Mouse (Mus musculus) spleen, adult 18-20 months (tissue): ENCODE measurements around the gene Zhx3.
A peak's percentile ranks its signal among the peaks of the same experiment; 100 is the strongest.

Experiments
- DNase-seq, 2 experiments: peaks; one replicate each; pipeline ENCODE4 v3.0.0; 2022; ENCODE audit warnings: mixed read lengths in 2 of 2

Zhx3 gene

GRCm38 (mm10) chr2:160881462-160882101 lies 8.8 kb upstream of the Zhx3 start:
- no peak for DNase-seq

GRCm38 (mm10) chr2:160880453-160881195 lies 7.8 kb upstream of the Zhx3 start, which contains the start of gene Lpin3:
Gene Lpin3, plus strand, starts transcription at chr2:160880670.
- no peak for DNase-seq

GRCm38 (mm10) chr2:160876115-160876514 lies 3.3 kb upstream of the Zhx3 start:
- DNase-seq, result no peak

DNA sequence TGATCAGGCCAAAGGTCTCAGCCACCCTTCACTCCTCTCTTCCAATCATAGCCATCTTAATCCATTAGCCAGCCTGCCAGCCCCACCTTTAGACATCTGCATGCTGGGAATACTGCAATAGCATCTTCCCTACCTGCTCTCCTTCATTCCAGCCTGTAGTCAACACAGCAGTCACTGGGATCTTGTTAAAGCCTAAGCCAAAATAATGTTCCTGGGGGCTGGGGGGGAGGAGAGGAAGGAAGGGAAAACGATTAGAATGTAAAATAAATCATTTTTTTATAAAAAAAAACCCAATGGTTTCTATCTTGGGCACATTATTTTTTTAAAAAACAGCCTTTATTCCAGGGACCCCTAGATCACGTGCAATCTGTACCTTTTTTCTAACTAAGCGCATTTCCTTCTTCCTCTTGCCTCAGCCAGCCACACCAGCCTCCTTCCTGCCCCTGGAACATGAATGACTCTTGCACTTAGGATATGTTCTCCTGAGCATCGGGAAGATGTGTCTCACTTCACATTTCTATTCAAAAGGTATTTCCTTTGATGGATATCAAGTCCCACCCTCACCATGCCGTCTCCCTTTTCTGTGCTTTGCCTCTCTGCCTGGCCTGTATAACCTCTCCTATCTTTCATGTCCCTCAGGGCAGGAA lies 1.6 kb upstream of the Zhx3 start:
- DNase-seq, result no peak

DNA sequence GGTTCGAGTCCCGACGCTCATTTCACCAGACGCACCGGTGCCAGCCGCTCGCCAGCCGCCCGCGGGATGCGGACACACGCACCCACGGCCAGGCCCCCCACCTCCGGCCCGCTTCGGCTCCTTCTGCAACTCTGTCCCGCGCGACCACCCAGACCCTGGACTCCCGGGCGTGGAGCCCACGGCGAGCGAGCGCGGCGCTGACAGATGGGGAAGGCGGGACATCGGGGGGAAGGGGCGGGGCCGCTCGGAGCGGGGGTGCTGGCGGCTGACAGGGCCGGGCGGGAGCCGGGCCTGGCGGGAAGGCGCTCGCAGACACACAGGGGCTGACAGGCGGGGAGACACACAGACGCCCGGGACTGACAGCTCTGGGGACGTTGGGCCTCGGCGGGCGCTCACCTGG lies 403 bp downstream of the Zhx3 start:
- DNase-seq, result peak; percentile 52 to 73

GRCm38 (mm10) chr2:160871310-160871709 lies 1.5 kb downstream of the Zhx3 start:
- no peak for DNase-seq

GRCm38 (mm10) chr2:160869446-160869845 lies 3.4 kb downstream of the Zhx3 start:
- no peak for DNase-seq

DNA sequence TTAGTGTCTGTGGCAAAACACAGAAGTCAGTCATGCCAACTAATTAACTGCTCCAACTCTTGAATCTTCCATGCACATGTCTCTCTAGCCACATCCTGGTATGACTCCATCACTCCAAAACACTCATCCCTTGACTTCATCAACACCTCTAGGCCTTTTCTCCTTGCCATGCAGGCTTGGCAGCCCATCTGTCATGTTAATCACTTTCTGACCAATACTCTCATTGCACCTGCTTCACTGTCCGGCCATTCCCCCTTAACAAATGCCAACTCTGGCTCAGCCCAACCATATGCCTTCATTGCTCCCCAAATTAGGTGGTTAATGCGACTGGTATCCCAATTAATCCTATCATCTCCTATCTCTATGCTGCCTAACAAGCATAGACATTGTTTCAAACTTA lies 7.5 kb downstream of the Zhx3 start:
- DNase-seq, result no peak

GRCm38 (mm10) chr2:160864112-160864511 lies 8.7 kb downstream of the Zhx3 start:
- DNase-seq, result no peak

GRCm38 (mm10) chr2:160860363-160860762 lies 12.4 kb downstream of the Zhx3 start:
- no peak for DNase-seq

- no peak for DNase-seq
These were observed 16.3 kb downstream of the Zhx3 start for GRCm38 (mm10) chr2:160856359-160857102.

DNA sequence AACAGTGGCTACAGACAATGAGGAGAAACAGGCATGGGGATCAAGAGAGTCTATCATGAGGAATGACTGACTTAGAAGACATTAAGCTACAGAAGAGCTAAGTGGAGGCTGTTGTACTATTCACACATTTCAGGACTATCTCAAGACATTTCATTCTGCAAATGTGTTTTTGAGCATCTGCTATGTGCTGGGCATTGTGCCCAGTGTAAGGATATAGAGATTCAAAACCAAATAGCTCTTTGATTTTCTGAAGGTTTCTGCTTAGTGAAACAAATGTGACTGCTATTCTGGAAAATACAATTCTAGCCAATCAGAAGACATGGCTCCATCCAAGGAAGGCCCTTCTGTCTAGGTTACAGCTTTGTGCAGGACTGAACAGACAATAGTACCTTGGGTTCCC lies 18.1 kb downstream of the Zhx3 start:
- no peak for DNase-seq

GRCm38 (mm10) chr2:160850360-160850759 lies 22.4 kb downstream of the Zhx3 start:
- no peak for DNase-seq

DNA sequence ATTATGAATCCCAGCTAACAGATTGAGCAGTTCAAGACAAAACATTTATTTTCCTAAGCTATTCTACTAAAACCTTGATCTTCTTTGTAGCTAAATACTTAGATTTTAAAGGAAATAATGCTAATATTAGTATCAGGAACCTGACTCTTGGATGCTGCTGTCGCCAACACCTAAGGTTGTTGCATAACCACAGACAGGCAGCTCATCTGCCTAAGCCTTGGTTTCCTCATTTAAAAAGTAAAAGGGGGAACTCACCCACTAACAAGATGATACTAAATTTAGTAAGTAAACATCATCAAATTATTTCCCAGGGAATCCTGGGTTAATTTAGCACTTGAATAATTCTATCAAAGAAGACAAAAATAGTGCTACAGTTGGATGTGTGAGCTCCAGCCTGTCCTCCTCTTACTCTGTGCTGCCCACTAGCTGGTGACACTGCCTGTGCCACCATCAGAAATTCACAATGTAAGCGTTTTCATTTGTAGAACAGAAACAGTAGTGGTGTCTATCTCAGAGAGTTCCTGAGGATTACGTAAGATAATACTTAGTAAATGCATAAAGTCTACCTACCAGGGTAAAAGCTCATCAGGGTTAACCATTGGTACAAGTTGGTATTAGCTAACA lies 23.1 kb downstream of the Zhx3 start:
- DNase-seq, result no peak

- DNase-seq, result no peak
These were observed 24.6 kb downstream of the Zhx3 start for GRCm38 (mm10) chr2:160848186-160848585.

- DNase-seq, result no peak
These were observed 25.1 kb downstream of the Zhx3 start for GRCm38 (mm10) chr2:160847664-160848063.

- no peak for DNase-seq
These were observed 32.0 kb downstream of the Zhx3 start for GRCm38 (mm10) chr2:160840838-160841237.

GRCm38 (mm10) chr2:160810802-160811201 lies 62.0 kb downstream of the Zhx3 start:
- no peak for DNase-seq

- DNase-seq, result no peak
These were observed 62.4 kb downstream of the Zhx3 start for GRCm38 (mm10) chr2:160810376-160810775.

DNA sequence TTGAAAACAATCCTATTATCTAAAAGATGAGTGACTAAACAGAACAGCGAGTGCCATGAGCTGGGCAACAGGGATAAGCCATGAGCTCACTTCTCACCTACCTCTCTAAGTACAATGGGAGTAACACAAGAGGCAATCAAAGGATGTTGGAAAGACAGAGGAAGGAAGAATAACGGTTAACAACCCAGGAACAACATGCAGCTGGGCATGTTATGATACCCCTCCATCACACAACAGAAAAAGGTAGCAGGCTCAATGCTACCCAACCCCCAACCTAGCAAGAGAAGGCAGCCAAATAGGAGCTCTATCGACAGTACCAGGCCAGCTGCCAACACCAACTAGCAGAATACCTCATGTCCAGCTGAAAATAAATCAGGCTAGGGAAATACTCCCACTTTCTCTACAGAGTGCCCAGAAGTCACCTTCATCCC lies 66.7 kb downstream of the Zhx3 start:
- no peak for DNase-seq

DNA sequence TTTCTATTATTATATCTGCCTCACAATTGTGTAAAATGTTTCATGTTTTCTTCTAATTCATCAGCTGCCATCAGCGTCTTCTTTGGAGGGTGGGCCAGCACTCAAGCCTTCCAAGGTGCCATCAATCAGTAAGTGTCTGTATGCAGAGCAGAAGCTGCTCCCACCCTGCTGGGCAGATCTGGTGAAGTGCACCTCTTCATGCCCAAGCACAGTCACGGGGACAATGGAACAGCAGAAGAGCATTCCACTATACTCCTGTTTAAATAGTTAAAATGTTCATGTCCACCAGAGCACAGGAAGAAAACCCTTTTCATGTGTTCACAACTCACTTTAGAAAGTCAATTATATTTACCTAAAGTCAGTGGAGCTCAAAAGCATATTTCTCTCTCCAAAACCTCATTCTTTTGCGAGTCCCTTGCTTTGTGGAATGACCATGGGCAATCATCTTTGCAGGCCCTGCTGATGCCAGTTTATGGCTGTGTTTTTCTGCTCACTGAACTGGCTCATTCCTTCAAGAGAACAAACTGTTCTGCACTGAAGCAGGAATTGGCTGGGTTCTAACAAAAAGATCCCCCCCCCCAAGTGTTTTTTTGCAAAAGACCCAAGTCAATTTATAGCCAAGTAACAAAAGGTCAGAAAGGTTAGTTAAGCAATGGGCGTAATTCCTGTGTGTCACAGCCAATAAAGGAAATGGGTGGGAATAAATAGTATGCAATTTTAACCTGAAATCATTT lies 67.8 kb downstream of the Zhx3 start:
- DNase-seq, result no peak

GRCm38 (mm10) chr2:160802326-160802725 lies 70.5 kb downstream of the Zhx3 start:
- DNase-seq, result no peak
